Mouse (Mus musculus) hindbrain, embryonic 15.5 days (tissue): Measurements from ENCODE around the gene Pgm5. TPM values are rescaled to one million over a fixed set of nuclear protein-coding genes. Genes with fewer than 3 reads are reported as not detected.

ENCODE experiments used
- ATAC-seq: fragments of 200-750 bp; cut with Nextera tagmentation; 2 replicates; pipeline ENCODE4 v1.8.0; 2017; ENCODE audit warnings: low read depth, moderate number of reproducible peaks, moderate TSS enrichment; ENCODE audit not compliant: low FRiP score
- H3K27ac ChIP-seq: fragments of 300-500 bp; sonication (generic); replicated peaks from 2 replicates; pipeline ENCODE4 v1.5.1; 2015; ENCODE audit warnings: mild to moderate bottlenecking, inconsistent platforms
- H3K27me3 ChIP-seq: fragments of 300-500 bp; sonication (generic); 2 replicates; pipeline ENCODE4 v1.6.1; 2015; ENCODE audit warnings: control low read depth, inconsistent platforms
- H3K36me3 ChIP-seq: fragments of 300-500 bp; sonication (generic); 2 replicates; pipeline ENCODE4 v1.6.1; 2015; ENCODE audit warnings: control low read depth, inconsistent platforms
- H3K4me1 ChIP-seq: fragments of 300-500 bp; sonication (generic); replicated peaks from 2 replicates; pipeline ENCODE4 v1.6.1; 2015; ENCODE audit warnings: control low read depth, inconsistent platforms
- H3K4me2 ChIP-seq: fragments of 300-500 bp; sonication (generic); 2 replicates; pipeline ENCODE4 v1.6.1; 2015; ENCODE audit warnings: moderate library complexity, mild to moderate bottlenecking, inconsistent platforms
- H3K4me3 ChIP-seq: fragments of 300-500 bp; sonication (generic); 2 replicates; pipeline ENCODE4 v1.5.1; 2015; ENCODE audit warnings: mild to moderate bottlenecking, inconsistent platforms
- H3K9ac ChIP-seq: fragments of 300-500 bp; sonication (generic); 2 replicates; pipeline ENCODE4 v1.6.1; 2015; ENCODE audit warnings: inconsistent platforms
- H3K9me3 ChIP-seq: fragments of 300-500 bp; sonication (generic); 2 replicates; pipeline ENCODE4 v1.6.1; 2016; ENCODE audit warnings: control low read depth, inconsistent platforms
- WGBS: fragments of 180-500 bp; shearing (Covaris S2); methylation state at CpG from one replicate; pipeline ENCODE4 v1.1.7; 2015; 5-methylcytosine and 5-hydroxymethylcytosine counted together
- polyA plus RNA-seq: library from polyadenylated mRNA; unstranded; fragments of >200 nt; fragmentation: Nextera tagmentation; extraction: Ambion mirVana; gene quantifications from 2 replicates; pipeline ENCODE4 v1.2.1, GENCODE M21; 2015

Pgm5 gene
- polyA plus RNA-seq = 1.2 and 2.2 TPM in 2 replicates

GRCm38 (mm10) chr19:24861612-24862451, at the start of gene Pgm5:
Pgm5 (minus strand) TSS chr19:24861855.
- H3K4me1 ChIP-seq = peaks cover 7% of the 10 kb centered on the region
- H3K27ac ChIP-seq = no peak within 1 kb of the TSS
- WGBS = 2% methylated on average over 39 of the region's 39 CpGs

GRCm38 (mm10) chr19:24908385-24909155, 46.9 kb upstream of the Pgm5 start:
- Histone ChIP-seq H3K36me3 (no peaks in the 10 kb centered on the region), H3K27me3 (peaks cover 7% of the 10 kb centered on the region; the same call in 1 of the 2 replicates), H3K4me3 (no peak overlapping the region), H3K9ac (no peak overlapping the region), H3K27ac (no peak overlapping the region), H3K4me2 (no peak overlapping the region), H3K4me1 (no peaks in the 10 kb centered on the region), H3K9me3 (no peaks in the 10 kb centered on the region)
- no peak for ATAC-seq
- WGBS = 92% methylated on average over 3 of the region's 3 CpGs

More at GRCm38 (mm10) chr19:24861612-24862451, at the start of gene Pgm5:
- Histone ChIP-seq H3K4me2 (peak within 1 kb of the TSS; percentile 69), H3K4me3 (peak within 1 kb of the TSS; percentile 42), H3K36me3 (no peaks in the 10 kb centered on the region), H3K9me3 (no peaks in the 10 kb centered on the region), H3K27me3 (peaks cover 26% of the 10 kb centered on the region), H3K9ac (peak within 1 kb of the TSS; percentile 43)
- ATAC-seq = peak; percentile 68

GRCm38 (mm10) chr19:24907655-24908054, 46.0 kb upstream of the Pgm5 start:
- peaks cover 16% of the 10 kb centered on the region for H3K27me3 ChIP-seq
- H3K4me1 ChIP-seq = no peaks in the 10 kb centered on the region
- H3K36me3 ChIP-seq = no peaks in the 10 kb centered on the region
- no peak overlapping the region for H3K9ac ChIP-seq
- no peak overlapping the region for H3K4me3 ChIP-seq
- H3K9me3 ChIP-seq = no peaks in the 10 kb centered on the region
- ATAC-seq = no peak
- no peak overlapping the region for H3K4me2 ChIP-seq
- H3K27ac ChIP-seq = no peak overlapping the region
- WGBS = 95% methylated on average over 6 of the region's 6 CpGs

DNA sequence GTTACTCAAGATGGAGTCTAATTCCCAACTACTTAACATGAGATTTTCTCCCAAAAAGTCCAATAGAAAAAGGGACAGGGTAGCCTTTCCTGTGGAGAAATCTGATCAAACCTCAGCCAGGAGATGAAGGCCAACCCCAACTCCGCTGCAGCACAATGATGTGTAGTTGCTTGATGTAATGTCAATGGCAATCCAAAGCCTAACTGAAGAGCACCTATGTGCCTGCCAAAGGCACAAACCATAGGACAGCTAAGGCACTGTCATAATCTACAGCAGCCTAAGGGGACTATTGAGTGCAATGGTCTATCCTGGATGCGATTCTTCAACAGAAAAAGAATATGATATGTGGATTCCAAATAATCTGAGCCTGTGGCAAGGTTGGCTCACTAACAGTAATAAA, 41.2 kb upstream of the Pgm5 start:
- 58% methylated on average over 2 of the region's 2 CpGs for WGBS
- H3K9ac ChIP-seq = no peak overlapping the region
- H3K27ac ChIP-seq = no peak overlapping the region
- H3K4me3 ChIP-seq = no peak overlapping the region
- peaks cover 16% of the 10 kb centered on the region for H3K4me1 ChIP-seq
- no peak for ATAC-seq
- H3K27me3 ChIP-seq = peaks cover 49% of the 10 kb centered on the region
- H3K4me2 ChIP-seq = no peak overlapping the region
- no peaks in the 10 kb centered on the region for H3K9me3 ChIP-seq
- H3K36me3 ChIP-seq = no peaks in the 10 kb centered on the region

DNA sequence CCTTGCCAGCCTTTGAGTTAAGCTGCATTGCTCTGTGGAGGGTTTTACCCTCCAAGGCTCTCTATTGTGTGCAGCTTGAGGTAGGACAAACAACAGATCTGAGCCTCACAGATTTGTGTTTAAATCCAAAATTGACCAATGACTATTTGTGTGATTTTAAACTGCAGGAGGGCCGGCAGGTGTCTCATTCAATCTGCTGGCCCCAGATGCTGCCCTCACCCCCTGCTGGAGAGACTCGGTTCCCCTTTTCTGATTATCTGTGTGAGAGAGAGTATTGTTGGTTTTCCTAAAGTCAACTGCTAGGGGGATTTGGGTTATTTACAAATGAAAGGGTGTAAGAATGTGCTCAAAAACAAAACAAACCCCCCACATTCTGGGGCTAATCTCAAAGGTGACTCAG, 40.6 kb upstream of the Pgm5 start:
- Histone ChIP-seq H3K4me2 (no peak overlapping the region), H3K9me3 (no peaks in the 10 kb centered on the region), H3K9ac (no peak overlapping the region), H3K27me3 (peaks cover 54% of the 10 kb centered on the region), H3K4me1 (peaks cover 20% of the 10 kb centered on the region), H3K4me3 (no peak overlapping the region), H3K36me3 (no peaks in the 10 kb centered on the region), H3K27ac (no peak overlapping the region)
- no peak for ATAC-seq
- 0% methylated on average over 2 of the region's 2 CpGs for WGBS

DNA sequence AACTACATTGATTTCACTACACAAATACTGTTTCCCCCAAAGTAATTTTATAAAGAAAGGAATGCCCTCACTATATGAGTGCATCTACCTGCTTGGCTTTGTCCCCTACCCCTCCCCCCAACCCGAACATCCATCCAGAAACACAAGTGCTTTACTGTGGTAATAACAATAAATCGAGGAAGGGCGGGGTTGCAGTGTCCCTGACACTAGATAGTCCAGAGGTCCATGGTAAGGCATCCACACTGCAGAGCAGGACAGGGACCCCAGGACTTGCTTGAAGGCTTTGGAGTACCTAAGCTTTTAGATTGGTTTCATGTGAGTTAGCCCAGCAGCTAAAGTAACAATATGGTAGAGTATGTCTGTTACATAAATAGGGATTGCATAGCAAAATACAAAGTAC, 40.0 kb upstream of the Pgm5 start:
- Histone ChIP-seq H3K9ac (no peak overlapping the region), H3K9me3 (no peaks in the 10 kb centered on the region), H3K27me3 (peaks cover 60% of the 10 kb centered on the region), H3K27ac (no peak overlapping the region), H3K4me3 (no peak overlapping the region), H3K4me2 (no peak overlapping the region), H3K36me3 (no peaks in the 10 kb centered on the region), H3K4me1 (peaks cover 23% of the 10 kb centered on the region)
- WGBS = 4% methylated on average over 3 of the region's 3 CpGs
- no peak for ATAC-seq

- WGBS = under 1% methylated on average over 27 of the region's 27 CpGs
- Histone ChIP-seq H3K27me3 (peaks cover 64% of the 10 kb centered on the region), H3K9ac (no peak within 1 kb of the TSS), H3K36me3 (no peaks in the 10 kb centered on the region), H3K27ac (no peak within 1 kb of the TSS), H3K4me2 (peak within 1 kb of the TSS; percentile 67), H3K9me3 (no peaks in the 10 kb centered on the region), H3K4me3 (peak within 1 kb of the TSS; percentile 37), H3K4me1 (peaks cover 23% of the 10 kb centered on the region)
- ATAC-seq = no peak
These were observed 39.0 kb upstream of the Pgm5 start, which contains the start of gene Foxd4 for GRCm38 (mm10) chr19:24900581-24901220. Foxd4 (minus strand) TSS chr19:24901197.

DNA sequence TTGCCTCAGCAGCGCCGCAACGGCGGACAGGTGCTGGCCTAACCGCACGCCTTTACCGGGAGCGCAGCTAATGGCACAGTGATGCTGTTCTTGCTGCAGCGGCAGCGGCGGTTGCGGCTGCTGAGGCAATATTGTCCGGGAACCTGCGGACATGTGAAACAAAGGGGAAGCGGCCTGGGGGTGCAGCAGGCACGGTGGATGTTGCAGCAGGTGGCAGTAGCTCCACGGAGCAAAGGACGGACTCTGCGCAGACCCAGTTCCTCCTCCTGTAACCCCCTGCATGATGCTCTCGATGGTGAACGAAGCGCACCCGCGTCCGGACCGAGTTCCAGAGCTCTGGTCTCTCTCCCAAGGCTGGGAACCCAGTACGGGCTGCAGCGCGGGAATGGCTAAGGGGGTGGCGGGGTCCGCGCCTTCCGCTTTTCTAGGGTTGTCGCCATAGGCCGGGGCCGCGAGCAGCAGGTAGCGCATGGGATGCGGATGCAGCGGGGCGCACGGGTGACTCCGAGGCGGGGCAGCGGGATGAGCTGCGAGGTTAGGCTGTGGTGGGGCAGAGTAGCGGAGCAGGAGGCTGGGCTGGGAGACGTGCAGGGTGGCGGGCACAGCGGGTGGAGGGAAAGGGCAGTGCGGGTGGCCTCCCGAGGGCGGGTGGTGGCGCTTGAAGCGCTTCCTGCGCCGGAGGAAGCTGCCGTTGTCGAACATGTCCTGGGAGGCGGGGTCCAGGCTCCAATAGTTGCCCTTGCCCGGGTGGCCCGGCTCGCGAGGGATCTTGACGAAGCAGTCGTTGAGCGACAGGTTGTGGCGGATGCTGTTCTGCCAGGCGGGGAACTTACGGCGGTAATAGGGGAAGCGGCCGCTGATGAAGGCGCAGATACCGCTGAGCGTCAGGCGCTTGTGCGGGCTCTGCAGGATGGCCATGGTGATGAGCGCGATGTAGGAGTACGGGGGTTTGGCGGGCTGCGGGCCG, 38.2 kb upstream of the Pgm5 start:
- no peak overlapping the region for H3K27ac ChIP-seq
- H3K27me3 ChIP-seq = peaks cover 71% of the 10 kb centered on the region
- peak; percentile 54; the same call in 1 of the 2 replicates for ATAC-seq
- under 1% methylated on average over 84 of the region's 84 CpGs for WGBS
- H3K9ac ChIP-seq = no peak overlapping the region
- peaks cover 23% of the 10 kb centered on the region for H3K4me1 ChIP-seq
- peak overlapping the region; percentile 67 for H3K4me2 ChIP-seq
- peak overlapping the region; percentile 37 for H3K4me3 ChIP-seq
- no peaks in the 10 kb centered on the region for H3K36me3 ChIP-seq
- H3K9me3 ChIP-seq = no peaks in the 10 kb centered on the region

- H3K27me3 ChIP-seq = peaks cover 67% of the 10 kb centered on the region
- WGBS = 3% methylated on average over 34 of the region's 34 CpGs
- H3K4me3 ChIP-seq = peak overlapping the region; percentile 37
- H3K9ac ChIP-seq = no peak overlapping the region
- no peak for ATAC-seq
- no peak overlapping the region for H3K27ac ChIP-seq
- H3K4me1 ChIP-seq = peaks cover 23% of the 10 kb centered on the region
- no peaks in the 10 kb centered on the region for H3K9me3 ChIP-seq
- peak overlapping the region; percentile 67 for H3K4me2 ChIP-seq
- H3K36me3 ChIP-seq = no peaks in the 10 kb centered on the region
These were observed 37.3 kb upstream of the Pgm5 start for GRCm38 (mm10) chr19:24898737-24899577.

- Histone ChIP-seq H3K4me2 (no peak overlapping the region; the same call in 1 of the 2 replicates), H3K27me3 (peaks cover 67% of the 10 kb centered on the region)
- 2% methylated on average over 20 of the region's 20 CpGs for WGBS
These were observed 36.5 kb upstream of the Pgm5 start for GRCm38 (mm10) chr19:24897896-24898736.

More at GRCm38 (mm10) chr19:24897896-24898736, 36.5 kb upstream of the Pgm5 start:
- peaks cover 23% of the 10 kb centered on the region for H3K4me1 ChIP-seq
- H3K4me3 ChIP-seq = 0 out of 2 replicates have a peak overlapping the region, but pooled peaks have one; percentile 7
- no peak for ATAC-seq
- no peaks in the 10 kb centered on the region for H3K36me3 ChIP-seq
- no peak overlapping the region for H3K9ac ChIP-seq
- H3K9me3 ChIP-seq = no peaks in the 10 kb centered on the region
- no peak overlapping the region for H3K27ac ChIP-seq
